In genomic region chr9:118937515-118937914, GRCm38 (mm10) we compare ENCODE assay signal across 8 mouse cellular contexts. TPM values are rescaled to one million over a fixed set of nuclear protein-coding genes. Genes with fewer than 3 reads are reported as not detected.
DNase-seq lines count a peak whose midpoint lies in the region; TF ChIP-seq lines count a peak whose summit lies in the region.

No protein-coding gene starts in this region.

- H3K27ac ChIP-seq in left cerebral cortex, adult 2 months = 0 out of 2 replicates have a peak overlapping the region, but pooled peaks have one; percentile 24

- DNase-seq in left cerebral cortex, adult 2 months (ENCODE audit: extremely low spot score in 1 of 2, low spot score in 2 of 2) = peak in 1 of 2 experiments; percentile 13
- no peak for DNase-seq in left cerebral cortex, adult 18-20 months (ENCODE audit: low spot score in 2 of 2)
- DNase-seq in fibroblast of lung, adult 2 months (ENCODE audit: low read depth) = peak; percentile 96
- DNase-seq in heart, postnatal 25 days (ENCODE audit: low spot score) = peak; percentile 64
- DNase-seq in retina, embryonic 14.5 days (ENCODE audit: low spot score) = peak; percentile 43
- DNase-seq in right cerebral cortex, postnatal 4 days = no peak
- no peak for DNase-seq in layer of hippocampus, postnatal 10 days (ENCODE audit: low spot score in 2 of 2)
- DNase-seq in layer of hippocampus, postnatal 25 days (ENCODE audit: extremely low spot score in 1 of 2, low spot score in 1 of 2) = no peak

- intact Hi-C loops in left cerebral cortex, adult 2 months (cut with DNase I) = no loop called here
- intact Hi-C loops in heart, postnatal 25 days (cut with DNase I) = no loop called here

- no peak for TF ChIP-seq CTCF in left cerebral cortex, adult 2 months (IDR thresholded peaks at IDR 0.05)

- H3K4me3 ChIP-seq in left cerebral cortex, adult 2 months = no peak overlapping the region

RNA-seq across cellular contexts. Expression of gene Ctdspl, which starts 11.3 kb away (rescaled TPM):
- 10 to 100 TPM; 33.9 to 37.5 TPM for total RNA-seq in left cerebral cortex, adult 2 months (2021)
- 10 to 100 TPM; 34.4 to 35.5 TPM for total RNA-seq in left cerebral cortex, adult 18-20 months (2021)
- total RNA-seq in heart, postnatal 25 days (2021) = 10 to 100 TPM; 10.1 to 12.7 TPM
- 10 to 100 TPM; 17.0 to 19.0 TPM for total RNA-seq in layer of hippocampus, postnatal 10 days (2021)
- 10 to 100 TPM; 23.7 to 24.4 TPM for total RNA-seq in layer of hippocampus, postnatal 25 days (2021)

Comparison
In these comparisons a context has a peak if more than half of its experiments do, and no peak if none do; other contexts are left out.
1. DNase-seq: peak in fibroblast of lung, adult 2 months (single experiment), heart, postnatal 25 days (single experiment) and retina, embryonic 14.5 days (single experiment); none in left cerebral cortex, adult 18-20 months (0 of 2), right cerebral cortex, postnatal 4 days (single experiment), layer of hippocampus, postnatal 10 days (0 of 2) and layer of hippocampus, postnatal 25 days (0 of 2).